Mouse (Mus musculus) brain, embryonic 14.5 days (tissue): ENCODE results near the gene Mip.

Experiments used
- CTCF ChIP-seq: fragments of 200-500 bp; IDR thresholded peaks from 2 replicates; pipeline ENCODE4 v1.5.1; 2012; ENCODE audit warnings: inconsistent platforms, mild to moderate bottlenecking, moderate library complexity, borderline replicate concordance; ENCODE audit not compliant: insufficient read depth, insufficient read length; ENCODE audit errors: extremely low read depth
- POLR2A ChIP-seq: fragments of 200-500 bp; IDR thresholded peaks from 2 replicates; pipeline ENCODE4 v1.6.1; 2012; ENCODE audit warnings: mild to moderate bottlenecking, inconsistent platforms, borderline replicate concordance; ENCODE audit not compliant: poor library complexity, insufficient read depth, insufficient read length, severe bottlenecking; ENCODE audit errors: extremely low read depth

GRCm38 (mm10) chr10:128187181-128187605, 38.4 kb upstream of the Mip start:
- TF ChIP-seq POLR2A (no peak), CTCF (no peak)
